Comparison of ENCODE assay signal across 12 mouse cellular contexts in genomic region chr12:75663646-75664515, GRCm38 (mm10). TPM values are rescaled to one million over a fixed set of nuclear protein-coding genes. Genes with fewer than 3 reads are reported as not detected.
DNase-seq lines count a peak whose midpoint lies in the region; ATAC-seq and TF ChIP-seq lines count a peak whose summit lies in the region.
"Had no signal": no experiment of that assay in that cellular context is flagged by ENCODE, and none has a peak within 500 bp of the region (broad histone marks: within the 10 kb centered on the region; RNA-seq: fewer than 3 reads in every experiment).

No protein-coding gene starts in this region.

- 58% methylated on average over 13 of the region's 13 CpGs for whole genome bisulfite sequencing in cerebellum, adult 2 months
- WGBS in intestine, postnatal 0 days, result 51% methylated on average over 13 of the region's 13 CpGs

- peak; percentile 11 to 19 for DNase-seq in cerebellum, postnatal 10 days
- no peak for DNase-seq in cerebellum, adult 2 months
- peak; percentile 63 for DNase-seq in Muller cell, postnatal 12 days (ENCODE audit: inconsistent ontology term)
- DNase-seq in kidney, postnatal 4 days, result peak; percentile 27 to 50
- DNase-seq in urinary bladder, postnatal 36 days (ENCODE audit: low spot score in 2 of 2), result no peak
- DNase-seq in thymus, adult 18-20 months, result no peak
- DNase-seq in natural killer cell, adult 2 months (ENCODE audit: low spot score in 2 of 2), result no peak
- DNase-seq: liver, postnatal 0 days; spleen, adult 18-20 months had no signal

- H3K4me3 ChIP-seq in cerebellum, adult 2 months (replicated peaks; ENCODE audit: insufficient read depth, low read depth, low read length), result no peak overlapping the region
- no peak overlapping the region for H3K4me3 ChIP-seq in intestine, postnatal 0 days (ENCODE audit: low read depth, low read length)
- H3K4me3 ChIP-seq: hindbrain, embryonic 10.5 days; midbrain, embryonic 12.5 days had no signal

- no peak overlapping the region for H3K27ac ChIP-seq in cerebellum, adult 2 months (ENCODE audit: insufficient read depth, low read length)
- no peak overlapping the region for H3K27ac ChIP-seq in intestine, postnatal 0 days (ENCODE audit: low read depth, low read length)
- H3K27ac ChIP-seq: hindbrain, embryonic 10.5 days; midbrain, embryonic 12.5 days had no signal

- H3K27me3 ChIP-seq in cerebellum, adult 2 months (ENCODE audit: control insufficient read depth, insufficient read depth, low read length), result no peaks in the 10 kb centered on the region
- H3K27me3 ChIP-seq in intestine, postnatal 0 days (replicated peaks; ENCODE audit: control insufficient read depth, insufficient read depth, low read length), result no peaks in the 10 kb centered on the region
- H3K27me3 ChIP-seq: midbrain, embryonic 12.5 days had no signal

- peak; percentile 53 for ATAC-seq in intestine, postnatal 0 days
- ATAC-seq: liver, postnatal 0 days had no signal

- no peaks in the 10 kb centered on the region for H3K9me3 ChIP-seq in intestine, postnatal 0 days (ENCODE audit: control insufficient read depth)
- H3K9me3 ChIP-seq: hindbrain, embryonic 10.5 days; midbrain, embryonic 12.5 days had no signal

- H3K36me3 ChIP-seq in intestine, postnatal 0 days (ENCODE audit: control insufficient read depth, insufficient read depth), result no peaks in the 10 kb centered on the region
- H3K36me3 ChIP-seq: hindbrain, embryonic 10.5 days; midbrain, embryonic 12.5 days had no signal

- no peak overlapping the region for H3K9ac ChIP-seq in intestine, postnatal 0 days (ENCODE audit: low read depth, low read length)
- H3K9ac ChIP-seq: liver, postnatal 0 days; midbrain, embryonic 12.5 days had no signal

- no peak for TF ChIP-seq POLR2A in cerebellum, adult 2 months (IDR thresholded peaks at IDR 0.05; ENCODE audit: borderline replicate concordance, insufficient read depth, low read length)

- no peaks in the 10 kb centered on the region for H3K4me1 ChIP-seq in cerebellum, adult 2 months (ENCODE audit: control insufficient read depth, insufficient read depth, low read length)
- no peaks in the 10 kb centered on the region; the same call in 1 of the 2 replicates for H3K4me1 ChIP-seq in intestine, postnatal 0 days (replicated peaks; ENCODE audit: control insufficient read depth, insufficient read depth, low read length)

- TF ChIP-seq CTCF in cerebellum, adult 2 months (IDR thresholded peaks at IDR 0.05; ENCODE audit: borderline replicate concordance, insufficient read depth, low read depth, low read length), result no peak
- no peak for TF ChIP-seq CTCF in intestine, postnatal 0 days (IDR thresholded peaks at IDR 0.05; ENCODE audit: low read depth)

- peak overlapping the region; percentile 1; the same call in 1 of the 2 replicates for H3K4me2 ChIP-seq in intestine, postnatal 0 days (replicated peaks; ENCODE audit: low read depth)
- H3K4me2 ChIP-seq: midbrain, embryonic 12.5 days had no signal

RNA-seq across cellular contexts. Expression of gene Wdr89, which starts 5.5 kb away (rescaled TPM):
- 5.1 and 5.4 TPM in 2 replicates for polyA plus RNA-seq in cerebellum, adult 2 months (2012; rRNA removed)
- polyA plus RNA-seq in intestine, postnatal 0 days (2015; fragmentation: Nextera tagmentation; extraction: Ambion mirVana), result 4.3 and 5.3 TPM in 2 replicates

Comparison
In these comparisons a context has a peak if more than half of its experiments do, and no peak if none do; other contexts are left out.
1. DNase-seq: peak in cerebellum, postnatal 10 days (2 of 2), Muller cell, postnatal 12 days (single experiment) and kidney, postnatal 4 days (2 of 2); none in cerebellum, adult 2 months (0 of 2), urinary bladder, postnatal 36 days (0 of 2), thymus, adult 18-20 months (0 of 2) and natural killer cell, adult 2 months (0 of 2).